Mouse (Mus musculus) ES-E14 (cell line): ENCODE data around the gene Dnajc6. TPM values are rescaled to one million over a fixed set of nuclear protein-coding genes. Genes with fewer than 3 reads are reported as not detected.

Experiments
- DNase-seq: peaks from one replicate; pipeline ENCODE4 v3.0.0-alpha.2; 2013; ENCODE audit warnings: low read depth, low spot score
- H3K27ac ChIP-seq: 2 replicates; pipeline ENCODE4 v1.5.1; 2012; ENCODE audit warnings: low read depth, mild to moderate bottlenecking, low read length, moderate library complexity, mixed read lengths; ENCODE audit not compliant: poor library complexity, insufficient read depth, severe bottlenecking
- H3K36me3 ChIP-seq: 2 replicates; pipeline ENCODE4 v1.6.1; 2012; ENCODE audit warnings: mild to moderate bottlenecking, low read length, moderate library complexity, mixed read lengths; ENCODE audit not compliant: control insufficient read depth, poor library complexity, insufficient read depth, severe bottlenecking
- H3K4me1 ChIP-seq, 2 experiments: fragments of 150-350 bp in 1 of 2; sonication (generic) in 1 of 2; 2 replicates each; pipeline ENCODE4 v1.6.1; 2012; ENCODE audit warnings: low read length in 2 of 2, mild to moderate bottlenecking in 1 of 2, mixed read lengths in 1 of 2; ENCODE audit not compliant: control insufficient read depth in 2 of 2, insufficient read depth in 2 of 2, poor library complexity in 1 of 2
- H3K4me3 ChIP-seq, 2 experiments: fragments of 150-350 bp in 1 of 2; sonication (generic) in 1 of 2; 2 replicates each; pipeline ENCODE4 v1.5.1; 2012; ENCODE audit warnings: low read length in 2 of 2, low read depth in 1 of 2, mild to moderate bottlenecking in 1 of 2, mixed read lengths in 1 of 2; ENCODE audit not compliant: insufficient read depth in 1 of 2, poor library complexity in 1 of 2, severe bottlenecking in 1 of 2
- H3K9ac ChIP-seq: 2 replicates; pipeline ENCODE4 v1.6.1; 2012; ENCODE audit warnings: low read depth, mild to moderate bottlenecking, low read length, mixed read lengths; ENCODE audit not compliant: poor library complexity, insufficient read depth, severe bottlenecking
- H3K9me3 ChIP-seq: fragments of 150-350 bp; sonication (generic); 2 replicates; pipeline ENCODE4 v1.6.1; 2012; ENCODE audit warnings: low read depth, mild to moderate bottlenecking, low read length; ENCODE audit not compliant: control insufficient read depth, insufficient read depth
- CHD2 ChIP-seq: IDR thresholded peaks from 2 replicates; pipeline ENCODE4 v1.6.1; 2014; ENCODE audit warnings: mild to moderate bottlenecking, low read depth, low read length, inconsistent platforms
- HCFC1 ChIP-seq: IDR thresholded peaks from 2 replicates; pipeline ENCODE4 v1.6.1; 2012; ENCODE audit warnings: low read length, inconsistent platforms, borderline replicate concordance; ENCODE audit not compliant: insufficient read depth
- MAFK ChIP-seq: IDR thresholded peaks from 2 replicates; pipeline ENCODE4 v1.6.1; 2014; ENCODE audit warnings: mild to moderate bottlenecking, low read depth, low read length, inconsistent platforms; ENCODE audit not compliant: insufficient read depth
- ZC3H11A ChIP-seq: IDR thresholded peaks from 2 replicates; pipeline ENCODE4 v1.6.1; 2012; ENCODE audit warnings: low read depth, mild to moderate bottlenecking, inconsistent platforms, low read length, borderline replicate concordance
- ZNF384 ChIP-seq: IDR thresholded peaks from 2 replicates; pipeline ENCODE4 v1.6.1; 2012; ENCODE audit warnings: low read depth, low read length, inconsistent platforms
- in situ Hi-C, 2 experiments: fragments of 600-800 bp; cut with MboI; formaldehyde crosslinking; loops; one replicate each; pipeline ENCODE4 v1.15.1; 2025; ENCODE audit warnings: low sequenced_read_pairs in 2 of 2, inconsistent platforms in 1 of 2; ENCODE audit not compliant: unreplicated experiment in 2 of 2
- total RNA-seq: library from RNA; depleted of rRNA; stranded (reverse); fragments of 300-350 nt; gene quantifications from 2 replicates; pipeline ENCODE4 v1.2.3, GENCODE M21; 2012

The Dnajc6 gene
- total RNA-seq, 1 experiment, result 7.2 TPM

DNA sequence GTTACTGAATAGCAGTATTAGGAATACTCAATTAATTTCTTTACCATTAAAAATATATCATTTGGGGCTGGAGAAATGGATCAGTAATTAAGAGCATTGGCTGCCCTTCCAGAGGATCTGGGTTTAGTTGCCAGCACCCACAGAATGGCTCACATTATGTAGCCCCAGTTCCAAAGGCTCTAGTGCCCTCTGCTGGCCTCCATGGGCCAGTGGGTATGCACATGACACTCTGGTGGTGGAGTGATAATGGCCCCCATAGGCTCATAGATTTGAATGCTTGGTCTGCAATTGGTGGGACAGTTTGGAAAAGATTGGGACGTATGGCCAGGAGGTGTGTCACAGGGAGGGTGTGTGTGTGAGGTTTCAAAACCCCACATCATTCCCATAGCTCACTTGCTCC, 95.0 kb downstream of the Dnajc6 start:
- H3K4me3 ChIP-seq, result no peak overlapping the region
- H3K4me1 ChIP-seq, result peaks cover 0 to 2% of the 10 kb centered on the region in 2 experiments; a peak in 2 of 4 replicates
- no peak for TF ChIP-seq ZNF384
- no peak overlapping the region for H3K9ac ChIP-seq
- H3K27ac ChIP-seq, result no peak overlapping the region
- H3K9me3 ChIP-seq, result no peaks in the 10 kb centered on the region
- no peak for DNase-seq
- no peaks in the 10 kb centered on the region for H3K36me3 ChIP-seq
- in situ Hi-C loops, result no loop called here

DNA sequence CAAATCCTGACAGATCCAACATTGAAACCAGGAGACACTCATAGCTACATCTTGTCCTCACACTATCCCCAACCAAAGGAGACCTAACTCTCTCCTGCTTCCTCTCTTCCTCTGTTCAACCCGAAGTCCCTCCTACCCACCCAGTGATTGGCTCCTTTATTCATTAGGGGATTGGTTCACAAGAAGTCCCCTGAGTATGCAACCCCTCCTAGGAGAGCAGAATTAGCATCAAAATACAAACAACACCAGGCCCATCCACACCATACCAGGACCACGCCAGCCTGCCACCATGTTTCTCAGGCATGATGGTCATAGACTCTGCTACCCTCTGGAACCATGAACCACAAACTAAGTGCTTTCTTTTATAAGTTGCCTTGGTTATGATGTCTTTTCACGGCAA, 96.0 kb downstream of the Dnajc6 start:
- in situ Hi-C loops, result no loop called here
- TF ChIP-seq MAFK (no peak), ZC3H11A (no peak), CHD2 (no peak), HCFC1 (no peak), ZNF384 (no peak)
- peak; percentile 24 for DNase-seq
- Histone ChIP-seq H3K36me3 (no peaks in the 10 kb centered on the region), H3K4me3 (no peak overlapping the region), H3K9me3 (no peaks in the 10 kb centered on the region), H3K27ac (no peak overlapping the region), H3K9ac (no peak overlapping the region), H3K4me1 (peaks cover 0 to 2% of the 10 kb centered on the region in 2 experiments; a peak in 2 of 4 replicates)

DNA sequence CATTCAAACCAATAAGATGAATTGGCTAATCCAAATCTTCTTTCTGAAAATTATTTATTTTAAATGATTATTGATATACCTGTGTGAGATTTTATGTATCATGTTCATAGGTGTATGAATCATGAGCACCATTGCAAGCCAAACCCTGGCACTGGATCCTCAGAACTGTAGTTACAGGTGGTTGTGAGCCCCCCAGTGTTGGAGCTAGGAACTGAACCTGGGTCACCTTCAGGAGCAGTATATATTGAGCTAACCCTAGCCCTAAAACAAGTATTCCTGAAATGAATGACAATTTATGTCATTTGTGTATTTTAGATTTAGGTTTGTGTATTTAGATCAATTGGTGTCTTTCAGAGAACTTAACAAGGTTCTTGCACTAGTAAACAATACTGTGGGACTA, 105.3 kb downstream of the Dnajc6 start:
- in situ Hi-C loops, result no loop called here
- TF ChIP-seq HCFC1 (no peak), ZC3H11A (peak; percentile 29; the same call in 1 of the 2 replicates)
- Histone ChIP-seq H3K36me3 (no peaks in the 10 kb centered on the region), H3K9me3 (no peaks in the 10 kb centered on the region), H3K4me1 (no peaks in the 10 kb centered on the region), H3K4me3 (no peak overlapping the region), H3K9ac (no peak overlapping the region), H3K27ac (no peak overlapping the region)
- peak; percentile 24 for DNase-seq

DNA sequence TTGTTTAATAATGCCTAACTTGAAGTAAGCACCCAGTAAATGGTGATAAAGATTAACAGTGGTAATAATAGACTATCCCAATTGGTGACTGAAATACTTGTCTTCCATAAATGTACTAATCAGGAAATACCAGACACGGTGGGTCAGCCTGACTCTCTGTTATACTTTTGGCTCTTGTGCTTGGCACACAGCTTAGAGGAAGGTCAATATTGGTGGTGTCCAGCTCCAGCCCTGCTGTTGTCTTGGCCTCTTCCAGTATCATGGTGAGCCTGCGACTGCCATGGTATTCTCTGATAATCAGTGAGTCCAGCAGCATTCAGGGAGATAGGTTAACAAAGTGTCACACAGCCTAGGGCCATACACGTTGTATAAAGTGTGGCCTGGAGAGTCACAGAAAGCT, 107.2 kb downstream of the Dnajc6 start:
- in situ Hi-C loops, result no loop called here
- H3K9ac ChIP-seq, result no peak overlapping the region
- no peak overlapping the region for H3K27ac ChIP-seq
- H3K36me3 ChIP-seq, result no peaks in the 10 kb centered on the region
- no peak for TF ChIP-seq HCFC1
- TF ChIP-seq ZNF384, result no peak
- no peak for TF ChIP-seq ZC3H11A
- no peak for TF ChIP-seq CHD2
- no peak for TF ChIP-seq MAFK
- no peaks in the 10 kb centered on the region for H3K4me1 ChIP-seq
- H3K4me3 ChIP-seq, result no peak overlapping the region
- DNase-seq, result no peak
- H3K9me3 ChIP-seq, result no peaks in the 10 kb centered on the region

DNA sequence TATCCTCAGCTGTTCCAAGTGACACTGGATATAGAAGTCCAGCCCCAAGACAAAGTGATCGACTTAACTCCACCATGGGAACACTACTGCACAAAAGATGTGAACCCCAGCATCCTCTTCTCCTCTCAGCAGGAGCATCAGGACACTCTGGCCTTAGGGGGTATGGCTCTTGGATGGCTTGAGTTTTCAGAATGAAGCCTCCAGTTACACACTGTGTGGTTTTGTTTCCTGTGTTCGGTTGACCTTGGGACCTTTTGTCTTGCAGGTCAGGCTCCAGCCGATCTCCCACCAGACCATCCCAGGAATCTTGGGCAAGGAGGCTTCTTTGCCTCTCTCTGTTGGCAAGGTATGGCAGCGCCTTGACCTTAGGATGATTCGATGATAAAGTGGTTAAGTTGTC, 120.1 kb downstream of the Dnajc6 start:
- H3K36me3 ChIP-seq, result peaks cover 2% of the 10 kb centered on the region; the same call in 1 of the 2 replicates
- H3K4me1 ChIP-seq, result no peaks in the 10 kb centered on the region; a peak in 1 of 4 replicates
- H3K27ac ChIP-seq, result no peak overlapping the region
- no peak for DNase-seq
- no peak for TF ChIP-seq ZC3H11A
- no peak overlapping the region for H3K4me3 ChIP-seq
- H3K9me3 ChIP-seq, result no peaks in the 10 kb centered on the region
- in situ Hi-C loops, result no loop called here
- H3K9ac ChIP-seq, result no peak overlapping the region
